In the genomic region with DNA sequence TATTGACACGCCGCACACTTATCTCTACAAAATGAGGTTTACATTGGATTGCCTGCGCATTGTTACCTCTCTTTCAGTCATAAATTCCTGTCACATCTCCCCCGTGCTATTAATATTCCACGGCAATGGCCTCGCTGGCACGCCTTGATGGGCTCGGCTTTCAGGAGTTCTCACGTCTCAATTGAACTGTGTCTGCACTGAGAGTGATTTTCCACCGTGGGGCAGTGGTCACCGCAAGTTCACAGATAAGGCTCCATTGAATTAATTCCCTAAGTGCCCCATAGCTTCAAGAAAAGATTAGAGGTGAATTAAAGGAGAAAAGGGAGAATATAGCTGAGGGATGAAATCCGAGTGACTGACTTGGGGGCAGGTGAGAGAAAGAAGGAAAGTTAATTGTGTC, we compare ENCODE assay signal across 15 mouse cellular contexts.
"Had no signal": no experiment of that assay in that cellular context is flagged by ENCODE, and none has a peak within 500 bp of the region (broad histone marks: within the 10 kb centered on the region; RNA-seq: fewer than 3 reads in every experiment).

No protein-coding gene starts in this region.

- H3K27ac ChIP-seq: left cerebral cortex, adult 2 months; limb, embryonic 10.5 days; liver, embryonic 12.5 days; midbrain, embryonic 12.5 days; neural tube, embryonic 15.5 days had no signal

- H3K9me3 ChIP-seq: limb, embryonic 10.5 days; midbrain, embryonic 12.5 days; neural tube, embryonic 15.5 days had no signal

- H3K4me1 ChIP-seq: liver, embryonic 12.5 days had no signal

- DNase-seq: kidney, adult 8-10 months; kidney, postnatal 10 days; lung, embryonic 14.5 days; lung, postnatal 10 days; lung, postnatal 4 days; right cerebral cortex, postnatal 4 days; spleen, adult 18-20 months; thymus, adult 2 months; thymus, postnatal 25 days had no signal

- H3K4me3 ChIP-seq: left cerebral cortex, adult 2 months; limb, embryonic 10.5 days; liver, embryonic 12.5 days; midbrain, embryonic 12.5 days; myocyte; neural tube, embryonic 15.5 days had no signal

- H3K9ac ChIP-seq: liver, embryonic 12.5 days; lung, embryonic 14.5 days; midbrain, embryonic 12.5 days; neural tube, embryonic 15.5 days had no signal

- H3K36me3 ChIP-seq: limb, embryonic 10.5 days; liver, embryonic 12.5 days; midbrain, embryonic 12.5 days; neural tube, embryonic 15.5 days had no signal

- H3K4me2 ChIP-seq: liver, embryonic 12.5 days; lung, embryonic 14.5 days; midbrain, embryonic 12.5 days; neural tube, embryonic 15.5 days had no signal

- H3K27me3 ChIP-seq: liver, embryonic 12.5 days; midbrain, embryonic 12.5 days; neural tube, embryonic 15.5 days had no signal

- ATAC-seq: liver, embryonic 12.5 days had no signal
